Mouse (Mus musculus) heart, embryonic 14.5 days (tissue): Measurements from ENCODE around the gene Chmp5. TPM values are rescaled to one million over a fixed set of nuclear protein-coding genes. Genes with fewer than 3 reads are reported as not detected.
"Not testable (repeated sequence)": the region's sequence is repeated elsewhere in the genome, so short reads cannot be mapped to it uniquely, and the experiment has no call there.

Source experiments
- ATAC-seq: fragments of 200-750 bp; cut with Nextera tagmentation; 2 replicates; pipeline ENCODE4 v1.8.0; 2017; ENCODE audit warnings: low read depth, moderate TSS enrichment; ENCODE audit not compliant: insufficient number of reproducible peaks, insufficient read depth, low FRiP score
- H3K27ac ChIP-seq, 2 experiments: fragments of 200-500 bp in 1 of 2; fragments of 300-500 bp in 1 of 2; sonication (generic) in 1 of 2; replicated peaks in 1 of 2; 2 replicates each; pipeline ENCODE4 v1.5.1; 2012 to 2014; ENCODE audit warnings: low read depth in 2 of 2, low read length in 2 of 2, control low read depth in 1 of 2, mild to moderate bottlenecking in 1 of 2, mixed read lengths in 1 of 2; ENCODE audit not compliant: control insufficient read depth in 1 of 2, insufficient read depth in 1 of 2
- H3K27me3 ChIP-seq: fragments of 300-500 bp; sonication (generic); 2 replicates; pipeline ENCODE4 v1.6.1; 2014; ENCODE audit warnings: mild to moderate bottlenecking, low read length, control low read depth; ENCODE audit not compliant: control insufficient read depth, insufficient read depth
- H3K36me3 ChIP-seq: fragments of 300-500 bp; sonication (generic); 2 replicates; pipeline ENCODE4 v1.6.1; 2014; ENCODE audit warnings: mild to moderate bottlenecking, control low read depth, low read length, mixed read lengths; ENCODE audit not compliant: control insufficient read depth, insufficient read depth
- H3K4me1 ChIP-seq, 2 experiments: fragments of 200-500 bp in 1 of 2; fragments of 300-500 bp in 1 of 2; sonication (generic) in 1 of 2; 2 replicates each; pipeline ENCODE4 v1.6.1; 2012 to 2014; ENCODE audit warnings: low read length in 2 of 2, control low read depth in 1 of 2, mixed read lengths in 1 of 2; ENCODE audit not compliant: control insufficient read depth in 2 of 2, insufficient read depth in 2 of 2
- H3K4me2 ChIP-seq: fragments of 300-500 bp; sonication (generic); 2 replicates; pipeline ENCODE4 v1.6.1; 2014; ENCODE audit warnings: mild to moderate bottlenecking, low read length
- H3K4me3 ChIP-seq, 2 experiments: fragments of 200-500 bp in 1 of 2; fragments of 300-500 bp in 1 of 2; sonication (generic) in 1 of 2; 2 replicates each; pipeline ENCODE4 v1.5.1; 2012 to 2014; ENCODE audit warnings: low read length in 2 of 2, mild to moderate bottlenecking in 2 of 2, control low read depth in 1 of 2, low read depth in 1 of 2, moderate library complexity in 1 of 2; ENCODE audit not compliant: control insufficient read depth in 1 of 2, insufficient read depth in 1 of 2
- H3K9ac ChIP-seq: fragments of 300-500 bp; sonication (generic); 2 replicates; pipeline ENCODE4 v1.6.1; 2014; ENCODE audit warnings: mild to moderate bottlenecking, low read length
- H3K9me3 ChIP-seq: fragments of 300-500 bp; sonication (generic); 2 replicates; pipeline ENCODE4 v1.6.1; 2016; ENCODE audit warnings: low read length, control low read depth; ENCODE audit not compliant: control insufficient read depth
- WGBS: fragments of 180-500 bp; shearing (Covaris S2); extraction: QIAGEN DNeasy Blood & Tissue Kit; methylation state at CpG from one replicate; pipeline ENCODE4 v1.1.7; 2014; 5-methylcytosine and 5-hydroxymethylcytosine counted together
- polyA plus RNA-seq: library from polyadenylated mRNA; unstranded; fragments of >200 nt; fragmentation: Nextera tagmentation; extraction: Ambion mirVana; gene quantifications from 2 replicates; pipeline ENCODE4 v1.2.1, GENCODE M21; 2014

Gene Chmp5
- polyA plus RNA-seq, 1 experiment from 2014 or later = 82.9 TPM

DNA sequence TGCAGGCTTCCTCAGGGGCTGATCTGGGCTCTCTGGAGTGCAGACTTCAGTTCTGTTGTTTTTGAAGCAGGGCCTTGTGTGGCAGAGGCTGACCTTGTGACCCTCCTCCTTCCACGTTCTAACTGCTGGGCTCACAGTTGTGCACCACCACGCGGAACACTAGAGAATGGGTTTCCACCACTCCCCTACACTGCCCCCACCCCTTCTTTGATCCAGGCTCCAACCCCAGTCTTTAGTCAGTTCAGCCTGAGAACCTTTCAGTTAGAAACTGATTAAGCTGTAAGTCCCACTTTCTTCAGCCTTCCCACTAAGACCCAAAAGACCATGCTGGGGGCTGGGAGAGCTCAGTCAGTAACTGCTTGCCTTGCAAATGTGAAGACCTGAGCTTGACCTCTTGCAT, 22.6 kb upstream of the Chmp5 start:
- H3K27ac ChIP-seq = no peak overlapping the region
- no peaks in the 10 kb centered on the region for H3K36me3 ChIP-seq
- no peaks in the 10 kb centered on the region for H3K9me3 ChIP-seq
- 59% methylated on average over 3 of the region's 3 CpGs for WGBS
- no peak overlapping the region for H3K4me2 ChIP-seq
- H3K27me3 ChIP-seq = no peaks in the 10 kb centered on the region
- H3K4me1 ChIP-seq = peaks cover 0 to 2% of the 10 kb centered on the region in 2 experiments; a peak in 1 of 4 replicates
- H3K4me3 ChIP-seq = no peak overlapping the region
- no peak overlapping the region for H3K9ac ChIP-seq
- ATAC-seq = no peak

DNA sequence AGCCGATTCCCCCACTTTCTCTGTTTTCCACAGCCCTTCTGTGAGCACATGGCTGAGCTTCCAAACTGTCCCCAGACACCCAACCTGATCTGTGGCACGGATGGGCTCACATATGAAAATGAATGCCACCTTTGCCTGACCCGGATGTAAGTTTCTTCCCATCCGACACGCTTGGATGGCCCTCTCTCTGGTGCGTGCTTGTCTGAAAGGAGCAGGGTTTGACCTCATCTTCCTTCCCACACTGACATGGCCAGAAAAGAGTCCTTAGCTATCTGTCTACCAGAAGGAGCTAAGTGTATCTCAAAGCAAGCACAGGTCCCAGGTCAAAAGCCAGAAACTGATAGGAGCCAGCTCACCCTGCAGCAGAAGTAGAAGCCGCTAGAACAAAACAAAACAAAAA, 19.2 kb upstream of the Chmp5 start:
- H3K36me3 ChIP-seq = peaks cover 20% of the 10 kb centered on the region
- no peaks in the 10 kb centered on the region for H3K4me1 ChIP-seq
- H3K9me3 ChIP-seq = no peaks in the 10 kb centered on the region
- H3K27me3 ChIP-seq = no peaks in the 10 kb centered on the region
- H3K9ac ChIP-seq = no peak overlapping the region
- H3K27ac ChIP-seq = no peak overlapping the region
- no peak overlapping the region for H3K4me3 ChIP-seq
- ATAC-seq = no peak
- 74% methylated on average over 7 of the region's 7 CpGs for WGBS
- H3K4me2 ChIP-seq = no peak overlapping the region

DNA sequence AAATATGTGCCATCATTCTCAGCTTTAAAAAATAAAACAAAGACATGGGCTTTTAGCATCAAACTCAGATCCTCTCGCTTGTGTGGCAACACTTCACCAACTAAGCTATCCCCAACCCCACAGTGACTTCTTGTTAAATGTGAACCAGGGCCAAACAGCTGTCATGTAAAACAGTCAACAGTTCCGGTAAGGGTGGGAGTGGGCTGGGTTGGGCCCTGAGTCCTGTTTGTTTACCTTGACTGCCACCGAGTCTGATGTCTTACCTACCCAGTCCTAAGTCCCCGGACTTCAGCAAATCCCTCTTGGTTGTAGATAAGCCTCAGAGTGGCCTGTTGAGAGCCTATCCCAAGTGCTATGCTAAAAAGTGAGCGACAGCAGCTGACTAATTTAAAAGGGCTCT, 14.5 kb upstream of the Chmp5 start:
- Histone ChIP-seq H3K27me3 (no peaks in the 10 kb centered on the region), H3K9ac (no peak overlapping the region), H3K4me1 (no peaks in the 10 kb centered on the region), H3K27ac (no peak overlapping the region), H3K4me2 (no peak overlapping the region), H3K36me3 (peaks cover 63% of the 10 kb centered on the region), H3K9me3 (no peaks in the 10 kb centered on the region), H3K4me3 (no peak overlapping the region)
- no peak for ATAC-seq
- WGBS = 68% methylated on average over 5 of the region's 5 CpGs

DNA sequence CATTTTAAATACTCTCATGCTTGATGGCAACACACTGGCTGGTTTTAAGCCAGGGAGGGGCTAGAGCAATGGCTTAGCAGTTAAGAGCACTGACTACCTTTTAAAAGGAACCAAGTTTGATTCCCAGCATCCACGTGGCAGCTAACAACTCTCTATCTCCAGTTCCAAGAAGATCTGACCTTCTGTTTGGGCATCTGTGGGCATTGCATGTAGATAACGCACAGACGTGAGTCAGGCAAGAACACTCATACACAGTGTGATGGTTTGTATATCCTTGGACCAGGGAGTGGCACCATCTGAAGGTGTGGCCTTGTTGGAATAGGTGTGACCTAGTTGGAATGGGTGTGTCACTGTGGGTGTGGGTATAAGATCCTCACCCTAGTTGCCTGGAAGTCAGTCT, 13.8 kb upstream of the Chmp5 start:
- H3K9me3 ChIP-seq, H3K4me2 ChIP-seq, H3K4me1 ChIP-seq, H3K9ac ChIP-seq, H3K4me3 ChIP-seq, H3K27ac ChIP-seq, ATAC-seq, H3K27me3 ChIP-seq: not testable (repeated sequence)
- H3K36me3 ChIP-seq = peaks cover 70% of the 10 kb centered on the region
- 86% methylated on average over 3 of the region's 3 CpGs for WGBS

DNA sequence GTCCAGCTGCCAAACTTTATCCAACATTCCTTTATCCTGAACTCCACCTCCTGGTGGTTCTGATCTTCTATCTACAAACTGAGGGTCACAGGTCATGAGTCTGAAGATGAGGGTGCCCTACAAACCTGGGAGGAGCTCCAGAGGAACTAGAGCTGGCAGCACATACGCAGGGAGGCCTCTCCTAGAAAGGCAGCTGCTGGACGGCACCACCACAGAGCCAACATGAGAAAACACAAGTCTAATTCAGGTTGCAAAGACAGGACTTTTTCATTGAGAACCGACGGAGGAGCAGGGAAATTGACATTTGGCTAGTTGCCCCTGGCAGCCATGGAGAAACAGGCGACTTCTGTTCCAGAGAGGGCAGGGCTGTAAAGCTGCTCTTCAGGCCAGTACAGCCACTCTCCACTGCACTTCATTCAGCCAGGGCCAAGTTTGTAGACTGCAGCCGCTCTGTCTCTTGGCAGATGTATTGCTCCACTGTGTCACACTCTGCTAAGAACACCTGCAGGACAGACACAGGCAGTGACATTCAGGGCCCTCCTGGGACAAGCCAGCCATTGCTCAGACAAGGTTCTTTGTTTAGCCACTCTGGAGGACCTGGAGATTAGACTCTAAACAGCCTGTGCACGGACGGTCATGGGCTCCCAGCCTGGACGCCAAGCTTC, 11.9 kb upstream of the Chmp5 start:
- 87% methylated on average over 9 of the region's 9 CpGs for WGBS
- H3K9me3 ChIP-seq = peaks cover 8% of the 10 kb centered on the region
- H3K4me2 ChIP-seq = no peak overlapping the region
- no peak overlapping the region for H3K27ac ChIP-seq
- H3K27me3 ChIP-seq = no peaks in the 10 kb centered on the region
- no peak overlapping the region for H3K4me3 ChIP-seq
- peaks cover 89% of the 10 kb centered on the region for H3K36me3 ChIP-seq
- ATAC-seq = no peak
- no peaks in the 10 kb centered on the region for H3K4me1 ChIP-seq
- no peak overlapping the region for H3K9ac ChIP-seq

DNA sequence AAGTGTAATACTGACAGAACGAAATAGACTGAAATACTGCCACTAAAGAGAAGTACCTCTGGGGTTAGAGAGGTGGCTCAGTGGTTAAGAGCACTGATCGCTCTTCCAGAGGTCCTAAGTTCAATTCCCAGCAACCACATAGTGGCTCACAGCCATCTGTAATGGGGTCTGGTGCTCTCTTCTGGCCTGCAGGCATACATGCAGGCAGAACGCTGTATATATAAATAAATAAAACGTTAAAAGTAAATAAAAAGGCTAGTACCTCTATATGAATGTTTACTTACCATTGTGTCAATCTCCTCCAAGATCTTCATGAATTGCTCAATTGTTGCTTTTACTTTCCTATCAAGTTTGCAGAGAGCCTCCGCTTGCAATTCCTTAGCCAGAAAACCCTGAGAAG, 9.4 kb upstream of the Chmp5 start:
- Histone ChIP-seq H3K27me3 (no peaks in the 10 kb centered on the region), H3K27ac (no peak overlapping the region), H3K9ac (no peak overlapping the region), H3K4me1 (no peaks in the 10 kb centered on the region), H3K4me2 (no peak overlapping the region), H3K9me3 (peaks cover 8% of the 10 kb centered on the region), H3K4me3 (no peak overlapping the region), H3K36me3 (peaks cover 96% of the 10 kb centered on the region)
- 93% methylated on average over 5 of the region's 5 CpGs for WGBS
- ATAC-seq = no peak

DNA sequence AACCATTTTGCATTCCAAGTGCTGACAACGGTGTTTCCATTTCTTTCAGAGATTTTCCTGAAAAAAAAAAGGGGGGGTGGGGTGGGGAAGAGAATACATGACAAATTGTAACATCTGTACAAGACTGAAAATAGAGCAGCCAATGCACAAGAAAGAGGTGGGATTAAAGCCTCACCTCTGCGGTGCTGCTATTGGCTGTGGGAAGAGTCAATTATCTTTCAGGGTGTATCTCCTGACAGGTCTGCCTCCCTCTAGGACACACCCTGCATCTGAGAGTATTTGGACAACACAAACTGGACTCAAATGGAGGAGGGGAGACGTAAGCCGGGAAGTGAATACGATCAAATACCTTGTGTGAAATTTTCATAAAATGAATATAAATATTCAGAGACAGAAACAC, 4.6 kb upstream of the Chmp5 start:
- 97% methylated on average over 5 of the region's 5 CpGs for WGBS
- no peak overlapping the region for H3K4me2 ChIP-seq
- no peak overlapping the region for H3K27ac ChIP-seq
- H3K36me3 ChIP-seq = peaks cover 75% of the 10 kb centered on the region
- H3K4me3 ChIP-seq = no peak overlapping the region
- peaks cover 8% of the 10 kb centered on the region for H3K9me3 ChIP-seq
- H3K27me3 ChIP-seq = no peaks in the 10 kb centered on the region
- ATAC-seq = no peak
- H3K9ac ChIP-seq = no peak overlapping the region
- peaks cover 2 to 14% of the 10 kb centered on the region in 2 experiments; a peak in 3 of 4 replicates for H3K4me1 ChIP-seq

DNA sequence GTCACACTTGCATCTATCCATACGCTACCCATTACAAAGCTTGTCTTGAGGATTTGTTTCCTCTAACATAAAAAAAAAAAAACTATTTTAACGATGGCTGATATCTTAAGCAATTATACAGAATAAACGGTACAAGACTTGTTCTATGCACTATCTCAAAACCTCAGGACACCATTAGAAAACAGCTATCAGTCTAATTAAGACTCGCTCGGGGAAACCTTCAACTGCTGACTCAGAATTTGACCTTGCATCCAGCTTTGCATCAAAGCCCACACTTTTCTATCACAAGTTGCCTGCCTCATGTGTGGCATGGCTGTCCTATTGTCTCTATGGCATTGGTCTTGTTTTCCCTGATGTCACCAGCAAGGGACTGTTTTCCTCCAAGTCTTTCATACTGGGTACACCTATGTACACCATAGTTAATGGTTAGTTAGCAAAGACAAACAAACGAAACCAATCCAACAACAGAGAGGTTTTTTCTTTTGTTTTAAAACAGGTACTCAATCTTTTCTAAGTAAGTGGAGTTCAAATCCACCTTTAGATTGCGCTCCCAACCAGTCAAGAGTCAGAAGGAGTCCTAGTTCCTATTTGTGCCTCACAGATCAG, 1.6 kb upstream of the Chmp5 start:
- Histone ChIP-seq H3K27ac (no peak overlapping the region), H3K36me3 (peaks cover 63% of the 10 kb centered on the region), H3K9me3 (no peaks in the 10 kb centered on the region), H3K9ac (peak overlapping the region; percentile 93), H3K27me3 (no peaks in the 10 kb centered on the region), H3K4me1 (peaks cover 2 to 24% of the 10 kb centered on the region in 2 experiments; a peak in 3 of 4 replicates), H3K4me2 (peak overlapping the region; percentile 82), H3K4me3 (peak overlapping the region; percentile 69 to 87; a peak in 3 of 4 replicates)
- no peak for ATAC-seq
- 81% methylated on average over 7 of the region's 7 CpGs for WGBS
